Mouse (Mus musculus): ENCODE measurements at regions not wholly inside any gene's neighbourhood (a gene's known extent, or its start where the extent isn't known, plus 50 kb on each side); places are given as distances from the start of the nearest gene placed in this dataset.

DNA sequence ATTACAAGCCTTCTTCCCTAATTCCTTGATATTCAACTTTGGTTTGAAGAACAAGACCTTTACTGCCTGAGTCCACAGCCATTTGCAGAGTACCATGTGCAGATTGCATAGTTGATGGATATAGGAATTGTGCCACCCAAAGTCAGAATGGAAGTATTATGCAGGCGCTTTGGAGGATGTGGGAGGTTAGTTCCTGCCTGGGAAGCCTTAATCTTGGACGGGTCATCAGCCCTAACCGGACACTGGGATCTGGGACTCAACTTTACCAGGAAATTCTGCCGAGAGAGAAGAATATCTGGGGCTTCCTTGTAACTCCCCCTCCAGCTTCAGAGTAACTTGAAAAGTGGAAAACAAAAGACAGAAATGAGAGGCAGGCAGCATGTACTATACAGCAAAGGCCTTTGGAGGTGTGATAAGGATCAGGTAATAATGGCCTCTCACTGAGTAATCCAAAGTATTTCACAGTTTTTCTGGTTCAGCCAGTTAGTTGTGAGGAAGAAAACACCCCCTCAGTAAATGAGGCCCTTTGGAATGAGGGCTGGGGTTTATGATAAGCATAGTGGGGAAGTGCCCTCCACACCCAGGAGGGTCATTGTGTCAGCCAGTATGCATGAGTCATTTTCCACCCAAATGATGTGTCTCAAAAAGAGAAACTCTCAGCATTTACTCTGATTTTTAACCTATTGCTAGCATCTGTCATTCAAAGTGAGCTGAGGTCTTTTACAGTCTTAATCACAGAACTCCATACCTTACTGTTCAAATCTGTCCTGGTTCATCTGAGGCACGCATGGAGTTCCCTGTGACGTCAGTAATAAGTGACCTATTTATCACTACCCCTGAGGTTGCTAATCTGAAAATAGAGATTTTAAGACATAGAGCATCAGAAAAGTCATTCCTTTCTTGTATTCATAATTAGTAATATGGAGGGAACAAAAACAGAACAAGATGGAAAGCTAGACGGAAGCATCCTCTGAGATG lies 91.7 kb upstream of the Klf6 start:
- no peaks in the 10 kb centered on the region for H3K27me3 ChIP-seq (ENCODE audit: insufficient read depth, poor library complexity, severe bottlenecking)
- DNase-seq (ENCODE audit: low spot score), result no peak
- H3K4me1 ChIP-seq (replicated peaks), result no peaks in the 10 kb centered on the region
- H3K27ac ChIP-seq, result no peak overlapping the region
- no peaks in the 10 kb centered on the region for H3K9me3 ChIP-seq
- 81% methylated on average over 7 of the region's 7 CpGs for WGBS
- no peak overlapping the region for H3K4me3 ChIP-seq
- H3K36me3 ChIP-seq, result no peaks in the 10 kb centered on the region

DNA sequence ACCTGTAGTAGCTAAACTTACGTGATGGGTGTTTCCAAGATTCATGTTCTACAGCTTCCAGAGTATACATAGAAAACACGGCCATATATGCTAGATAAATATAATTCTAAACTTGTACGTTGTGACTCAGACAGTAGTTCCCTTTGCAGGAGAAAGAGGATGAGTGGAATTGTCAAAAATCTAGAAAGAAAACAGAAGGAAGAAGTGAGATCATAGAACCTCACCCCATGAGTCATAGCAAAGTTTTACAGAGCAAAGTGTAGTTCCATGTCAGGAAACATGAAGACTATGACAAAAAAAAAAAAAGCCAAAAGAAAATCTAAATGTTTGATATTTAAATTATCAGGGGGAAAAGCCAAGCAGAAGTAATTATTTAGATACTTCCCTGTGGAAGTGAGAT lies 87.5 kb upstream of the Klf6 start:
- H3K27ac ChIP-seq, result no peak overlapping the region
- no peaks in the 10 kb centered on the region for H3K27me3 ChIP-seq (ENCODE audit: insufficient read depth, poor library complexity, severe bottlenecking)
- H3K4me1 ChIP-seq (replicated peaks), result no peaks in the 10 kb centered on the region
- no peak overlapping the region for H3K4me3 ChIP-seq
- no peaks in the 10 kb centered on the region for H3K36me3 ChIP-seq
- no peaks in the 10 kb centered on the region for H3K9me3 ChIP-seq
- WGBS, result 94% methylated on average over 3 of the region's 3 CpGs
- no peak for DNase-seq (ENCODE audit: low spot score)

GRCm38 (mm10) chr13:5778443-5779171 lies 82.7 kb upstream of the Klf6 start:
- H3K27ac ChIP-seq, result no peak overlapping the region
- H3K27me3 ChIP-seq (ENCODE audit: insufficient read depth, poor library complexity, severe bottlenecking), result no peaks in the 10 kb centered on the region
- WGBS, result 74% methylated on average over 5 of the region's 5 CpGs
- H3K4me1 ChIP-seq (replicated peaks), result no peaks in the 10 kb centered on the region
- no peak overlapping the region for H3K4me3 ChIP-seq
- H3K36me3 ChIP-seq, result no peaks in the 10 kb centered on the region
- H3K9me3 ChIP-seq, result no peaks in the 10 kb centered on the region
- no peak for DNase-seq (ENCODE audit: low spot score)

DNA sequence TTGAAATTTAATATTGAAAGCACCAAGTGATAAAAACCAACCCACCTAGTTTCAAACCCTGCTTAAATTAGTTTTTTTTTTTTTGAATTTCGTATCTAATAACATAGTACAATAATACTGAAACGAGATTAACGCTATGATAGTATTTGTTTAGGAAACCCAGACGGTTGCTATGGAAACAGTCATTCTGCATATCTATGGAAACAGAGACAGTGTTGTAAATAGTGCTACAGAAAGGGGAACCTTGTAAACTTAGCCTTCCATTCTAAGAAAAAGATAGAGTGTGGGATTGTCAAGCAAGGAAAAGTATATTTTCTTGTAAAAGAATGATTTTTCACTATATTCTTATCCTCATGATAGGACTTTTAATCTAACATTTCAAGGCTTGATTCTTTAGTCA lies 81.9 kb upstream of the Klf6 start:
- DNase-seq (ENCODE audit: low spot score), result no peak
- no peaks in the 10 kb centered on the region for H3K4me1 ChIP-seq (replicated peaks)
- no peaks in the 10 kb centered on the region for H3K27me3 ChIP-seq (ENCODE audit: insufficient read depth, poor library complexity, severe bottlenecking)
- no peak overlapping the region for H3K27ac ChIP-seq
- H3K4me3 ChIP-seq, result no peak overlapping the region
- no peaks in the 10 kb centered on the region for H3K9me3 ChIP-seq
- H3K36me3 ChIP-seq, result no peaks in the 10 kb centered on the region
- WGBS, result 51% methylated on average over 4 of the region's 4 CpGs

DNA sequence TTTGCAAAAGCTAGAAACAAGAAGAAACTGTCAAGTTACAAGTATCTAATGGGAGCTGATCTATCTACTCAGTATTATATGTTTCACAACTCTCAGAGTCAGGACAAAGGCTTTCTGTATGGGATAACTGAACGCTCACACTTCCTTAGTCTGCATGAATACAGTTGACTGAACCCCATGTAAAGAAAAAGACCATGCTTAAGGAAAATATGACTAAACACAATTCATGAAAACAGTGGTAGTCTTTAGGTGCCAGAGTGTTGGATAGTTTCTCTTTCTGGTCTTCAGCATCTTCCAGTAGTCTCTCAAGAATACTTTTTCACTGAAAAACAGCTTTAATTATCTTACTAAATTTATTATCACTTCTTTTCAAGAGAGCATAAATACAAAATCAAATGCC lies 78.7 kb upstream of the Klf6 start:
- no peak for DNase-seq (ENCODE audit: low spot score)
- Histone ChIP-seq H3K27ac (no peak overlapping the region), H3K9me3 (no peaks in the 10 kb centered on the region), H3K4me1 (replicated peaks) (no peaks in the 10 kb centered on the region), H3K36me3 (no peaks in the 10 kb centered on the region), H3K27me3 (ENCODE audit: insufficient read depth, poor library complexity, severe bottlenecking) (no peaks in the 10 kb centered on the region), H3K4me3 (no peak overlapping the region)
- WGBS, result 88% methylated on average over 1 of the region's 1 CpGs

DNA sequence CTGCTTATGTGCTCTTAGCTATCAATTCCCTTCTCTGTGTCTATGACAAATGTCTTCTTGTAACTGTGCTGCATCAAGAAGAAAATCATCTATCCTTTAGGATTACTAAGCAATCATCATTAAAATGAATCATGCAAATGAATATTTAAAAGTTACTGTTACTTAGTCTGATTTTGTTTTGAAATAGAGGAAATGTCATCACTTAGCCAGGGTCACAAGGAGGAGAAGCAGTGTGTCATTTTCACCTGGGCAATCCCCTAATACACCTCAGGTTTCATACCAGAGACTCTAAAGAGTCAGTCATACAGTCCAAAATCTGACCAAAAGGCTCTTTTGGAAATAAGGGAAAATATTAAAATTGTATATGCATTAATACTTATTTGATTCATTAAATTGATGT lies 74.2 kb upstream of the Klf6 start:
- no peak for DNase-seq (ENCODE audit: low spot score)
- H3K27me3 ChIP-seq (ENCODE audit: insufficient read depth, poor library complexity, severe bottlenecking), result no peaks in the 10 kb centered on the region
- H3K9me3 ChIP-seq, result no peaks in the 10 kb centered on the region
- H3K4me1 ChIP-seq (replicated peaks), result no peaks in the 10 kb centered on the region
- no peaks in the 10 kb centered on the region for H3K36me3 ChIP-seq
- no peak overlapping the region for H3K4me3 ChIP-seq
- H3K27ac ChIP-seq, result no peak overlapping the region

DNA sequence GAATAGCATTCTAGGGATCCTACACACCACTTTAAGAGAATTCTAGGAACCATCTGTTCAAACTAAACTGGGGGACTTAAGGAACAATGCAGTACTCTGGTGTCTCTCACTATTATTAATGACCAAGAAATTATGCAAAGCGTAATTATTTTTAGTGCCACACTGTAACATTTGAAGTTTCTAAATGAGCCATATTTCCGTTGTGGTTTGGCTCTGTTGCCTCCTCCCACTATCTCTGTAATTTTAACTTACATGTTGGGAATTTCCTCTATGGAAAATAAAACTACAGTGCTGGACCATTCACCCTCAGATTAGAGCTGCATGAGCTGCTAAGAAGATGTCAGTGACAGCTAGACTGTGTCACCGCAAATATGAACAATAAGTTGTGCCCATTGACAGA lies 72.0 kb upstream of the Klf6 start:
- no peaks in the 10 kb centered on the region for H3K4me1 ChIP-seq (replicated peaks)
- H3K36me3 ChIP-seq, result no peaks in the 10 kb centered on the region
- no peak overlapping the region for H3K4me3 ChIP-seq
- no peaks in the 10 kb centered on the region for H3K9me3 ChIP-seq
- H3K27ac ChIP-seq, result no peak overlapping the region
- no peaks in the 10 kb centered on the region for H3K27me3 ChIP-seq (ENCODE audit: insufficient read depth, poor library complexity, severe bottlenecking)
- 93% methylated on average over 3 of the region's 3 CpGs for WGBS
- DNase-seq (ENCODE audit: low spot score), result no peak

- Histone ChIP-seq H3K9me3 (no peaks in the 10 kb centered on the region), H3K27me3 (ENCODE audit: insufficient read depth, poor library complexity, severe bottlenecking) (no peaks in the 10 kb centered on the region), H3K4me1 (replicated peaks) (peaks cover 15% of the 10 kb centered on the region), H3K36me3 (no peaks in the 10 kb centered on the region), H3K4me3 (no peak overlapping the region), H3K27ac (no peak overlapping the region)
- WGBS, result 56% methylated on average over 7 of the region's 7 CpGs
- DNase-seq (ENCODE audit: low spot score), result no peak
These were observed 59.2 kb upstream of the Klf6 start for GRCm38 (mm10) chr13:5802079-5802478.

DNA sequence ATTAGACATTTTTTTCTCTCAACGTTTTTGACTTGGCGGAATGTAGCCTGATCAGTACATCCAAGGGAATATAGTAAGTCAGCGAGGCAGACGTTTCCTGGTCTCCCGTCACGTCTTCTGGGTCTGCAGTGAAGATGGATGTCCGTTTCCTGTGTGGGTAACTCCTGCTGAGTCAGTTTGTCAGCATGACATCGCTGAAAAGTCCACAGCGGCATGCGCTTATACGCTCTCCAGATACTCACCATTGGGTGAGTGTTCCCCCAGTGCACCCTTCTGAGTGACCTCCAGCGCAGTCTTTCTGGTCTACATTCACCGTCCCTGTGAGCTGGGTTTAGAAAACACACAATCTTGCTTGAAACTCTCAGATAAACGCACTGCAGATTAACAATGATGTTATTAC lies 58.5 kb upstream of the Klf6 start:
- no peak overlapping the region for H3K27ac ChIP-seq
- no peaks in the 10 kb centered on the region for H3K9me3 ChIP-seq
- WGBS, result 56% methylated on average over 14 of the region's 14 CpGs
- H3K36me3 ChIP-seq, result no peaks in the 10 kb centered on the region
- no peaks in the 10 kb centered on the region for H3K27me3 ChIP-seq (ENCODE audit: insufficient read depth, poor library complexity, severe bottlenecking)
- H3K4me3 ChIP-seq, result no peak overlapping the region
- no peak for DNase-seq (ENCODE audit: low spot score)
- H3K4me1 ChIP-seq (replicated peaks), result peaks cover 13% of the 10 kb centered on the region

GRCm38 (mm10) chr13:5803540-5804380 lies 57.5 kb upstream of the Klf6 start:
- no peak overlapping the region for H3K4me3 ChIP-seq
- H3K9me3 ChIP-seq, result no peaks in the 10 kb centered on the region
- no peaks in the 10 kb centered on the region for H3K36me3 ChIP-seq
- peaks cover 13% of the 10 kb centered on the region for H3K4me1 ChIP-seq (replicated peaks)
- no peak overlapping the region; the same call in 1 of the 2 replicates for H3K27ac ChIP-seq
- WGBS, result 13% methylated on average over 6 of the region's 6 CpGs
- no peaks in the 10 kb centered on the region for H3K27me3 ChIP-seq (ENCODE audit: insufficient read depth, poor library complexity, severe bottlenecking)
- no peak for DNase-seq (ENCODE audit: low spot score)

GRCm38 (mm10) chr13:5804381-5804941 lies 56.8 kb upstream of the Klf6 start:
- Histone ChIP-seq H3K4me1 (replicated peaks) (peaks cover 13% of the 10 kb centered on the region), H3K27me3 (ENCODE audit: insufficient read depth, poor library complexity, severe bottlenecking) (no peaks in the 10 kb centered on the region), H3K27ac (no peak overlapping the region), H3K4me3 (no peak overlapping the region), H3K9me3 (no peaks in the 10 kb centered on the region), H3K36me3 (no peaks in the 10 kb centered on the region)
- no peak for DNase-seq (ENCODE audit: low spot score)
- WGBS, result 14% methylated on average over 7 of the region's 7 CpGs

DNA sequence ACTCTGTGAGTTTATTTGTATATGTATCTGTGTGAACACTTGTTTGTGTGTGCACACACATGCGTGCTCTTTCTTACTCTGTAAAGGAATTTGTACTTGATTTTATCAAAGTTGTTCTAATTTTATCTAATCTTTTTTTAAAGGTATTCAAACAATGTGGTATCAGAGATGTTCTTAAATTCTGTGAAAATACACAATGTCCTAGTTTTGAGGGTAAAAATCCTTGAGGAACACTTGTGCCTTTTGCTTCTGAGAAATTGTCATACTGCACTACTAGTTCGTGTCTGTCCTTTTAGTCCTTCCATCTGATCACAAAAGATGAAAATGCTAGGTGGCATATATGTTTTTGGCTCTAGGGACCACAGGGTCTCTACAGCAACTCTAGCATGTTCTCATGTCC lies 52.9 kb upstream of the Klf6 start:
- Histone ChIP-seq H3K9me3 (no peaks in the 10 kb centered on the region), H3K27me3 (ENCODE audit: insufficient read depth, poor library complexity, severe bottlenecking) (no peaks in the 10 kb centered on the region), H3K4me3 (no peak overlapping the region), H3K4me1 (replicated peaks) (peaks cover 13% of the 10 kb centered on the region), H3K27ac (no peak overlapping the region), H3K36me3 (no peaks in the 10 kb centered on the region)
- no peak for DNase-seq (ENCODE audit: low spot score)
- WGBS, result 84% methylated on average over 2 of the region's 2 CpGs
